Mouse (Mus musculus) E14TG2a.4 (cell line): ENCODE measurements at regions not wholly inside any gene's neighbourhood (a gene's known extent, or its start where the extent isn't known, plus 50 kb on each side); places are given as distances from the start of the nearest gene placed in this dataset.

Source experiments
- CTCF ChIP-seq: conservative IDR thresholded peaks from 2 replicates; pipeline ENCODE4 v1.5.1; 2014; ENCODE audit warnings: low read length
- NANOG ChIP-seq: IDR thresholded peaks from 2 replicates; pipeline ENCODE4 v1.6.1; 2014; ENCODE audit warnings: borderline replicate concordance, low read length, mixed read lengths
- POU5F1 ChIP-seq: IDR thresholded peaks from 2 replicates; pipeline ENCODE4 v1.6.1; 2014; ENCODE audit warnings: low read length, borderline replicate concordance

DNA sequence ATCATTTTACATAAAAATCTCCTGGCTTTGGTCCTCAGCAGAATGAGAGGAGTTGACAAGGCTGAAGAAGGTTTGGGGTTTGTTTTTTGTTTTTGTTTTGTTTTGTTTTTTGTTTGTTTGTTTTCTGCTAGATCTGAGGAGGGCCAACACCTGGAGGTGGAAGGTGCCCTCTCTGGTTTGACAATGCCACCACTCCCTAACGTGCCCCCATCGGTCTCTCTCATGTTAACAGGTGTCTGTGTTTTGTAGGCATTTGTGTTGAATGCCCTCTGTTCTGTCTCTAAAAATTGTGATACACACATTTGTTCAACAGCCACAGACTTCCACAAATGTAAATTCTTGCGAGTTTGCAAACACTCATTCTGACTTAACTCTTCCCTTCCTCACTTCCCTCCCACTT lies 83.3 kb upstream of the Creb1 start:
- TF ChIP-seq POU5F1 (no peak), CTCF (no peak), NANOG (no peak)
